Mouse (Mus musculus): ENCODE results near the gene Pla2g4f.

Pla2g4f gene

DNA sequence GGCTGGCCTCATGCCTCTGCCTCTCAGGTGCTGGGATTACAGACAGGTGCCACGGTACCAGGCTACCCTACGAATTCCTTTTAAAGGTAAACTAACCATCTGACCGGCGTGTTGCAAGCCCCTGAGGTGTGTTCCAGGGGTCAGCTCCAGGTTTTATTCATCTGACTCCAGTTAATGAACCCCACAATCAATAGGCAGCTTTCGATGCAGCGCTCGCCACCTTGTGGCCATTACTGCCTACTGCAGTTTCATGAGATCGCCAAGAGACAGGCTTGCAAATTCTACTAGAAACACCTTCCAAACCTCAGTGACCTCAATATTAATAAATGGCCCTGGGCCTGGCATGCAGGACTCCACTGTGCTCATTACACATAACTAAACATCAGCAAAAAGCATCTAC, 34.0 kb downstream of the Pla2g4f start:
- peak; percentile 79 to 85 for DNase-seq

- no peak for DNase-seq
Observed at GRCm38 (mm10) chr2:120276951-120277350, 37.0 kb downstream of the Pla2g4f start.

GRCm38 (mm10) chr2:120268635-120269034, 45.3 kb downstream of the Pla2g4f start:
- DNase-seq, result peak; percentile 41

DNA sequence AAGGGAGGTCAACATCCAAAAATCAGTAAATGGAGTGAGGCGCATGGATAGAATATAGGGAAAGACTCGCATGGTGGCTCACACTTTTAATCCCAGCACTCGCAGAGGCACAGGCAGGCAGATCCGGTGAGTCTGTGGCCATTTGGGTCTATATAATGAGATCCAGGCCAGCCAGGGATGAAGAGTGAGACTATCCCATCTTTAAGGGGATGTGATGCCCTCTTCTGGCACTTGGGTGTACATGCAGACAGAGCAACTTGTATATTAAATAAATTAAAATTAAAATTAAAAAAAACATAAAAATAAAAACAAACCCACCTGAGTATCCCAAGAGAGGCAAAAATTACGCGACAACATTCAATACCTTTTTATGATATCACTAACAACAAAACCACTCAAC, 48.4 kb downstream of the Pla2g4f start:
- DNase-seq, result peak; percentile 39 to 43

DNA sequence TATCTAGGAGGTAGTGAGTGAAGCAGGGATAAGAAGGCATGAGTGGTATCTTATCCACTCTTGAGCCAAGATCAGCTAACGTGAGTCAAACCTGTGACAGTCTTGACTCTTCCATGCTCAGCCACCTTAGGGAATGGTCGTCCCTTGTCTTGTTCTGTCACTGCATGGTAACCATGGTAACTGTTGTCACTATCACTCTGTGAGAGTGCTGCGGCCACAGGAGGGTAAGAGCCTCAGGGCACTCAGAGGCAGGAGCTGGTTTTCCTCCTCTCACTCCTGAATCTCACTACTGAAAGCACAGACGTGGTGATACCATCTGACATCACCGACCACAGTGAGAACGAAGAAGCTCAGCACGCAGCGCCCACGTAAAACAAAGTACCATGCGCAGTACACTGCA, 49.1 kb downstream of the Pla2g4f start:
- no peak for DNase-seq

GRCm38 (mm10) chr2:120262876-120263275, 51.1 kb downstream of the Pla2g4f start:
- peak in 1 of 2 experiments; percentile 40 for DNase-seq

GRCm38 (mm10) chr2:120261346-120261745, 52.6 kb downstream of the Pla2g4f start:
- DNase-seq, result no peak

DNA sequence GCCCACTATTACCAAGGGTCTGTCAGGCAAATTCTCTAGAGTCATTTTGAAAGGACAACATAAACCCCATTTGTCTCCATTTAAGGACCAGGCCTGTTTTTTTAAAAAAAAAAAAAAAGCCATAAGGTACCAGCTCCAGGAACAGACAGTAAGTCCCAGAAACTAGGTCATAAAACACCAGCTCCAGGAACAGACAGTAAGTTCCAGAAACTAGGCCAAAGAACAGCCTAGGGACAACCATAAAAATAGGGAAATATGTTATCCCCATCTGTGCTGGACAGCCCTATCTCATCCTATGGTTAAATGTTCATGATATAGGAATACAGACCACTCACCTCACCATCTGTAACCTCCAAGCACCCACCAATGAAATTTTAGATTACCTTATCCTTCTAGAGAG, 57.7 kb downstream of the Pla2g4f start:
- DNase-seq, result no peak

- no peak for DNase-seq
Observed at GRCm38 (mm10) chr2:120252644-120253043, 61.3 kb downstream of the Pla2g4f start.

Data from cerebellum, postnatal 10 days (tissue).